Mouse (Mus musculus) kidney, adult 2 months (tissue): ENCODE results near the gene Mrps18a. TPM values are rescaled to one million over a fixed set of nuclear protein-coding genes. Genes with fewer than 3 reads are reported as not detected.
A peak's percentile ranks its signal among the peaks of the same experiment; 100 is the strongest.

ENCODE experiments used
- DNase-seq: peaks from one replicate; pipeline ENCODE4 v3.0.0; 2021
- H3K27ac ChIP-seq: fragments of 200-500 bp; 2 replicates; pipeline ENCODE4 v1.5.1; 2012; ENCODE audit warnings: low read depth, low read length, control low read depth, inconsistent platforms; ENCODE audit not compliant: insufficient read depth
- H3K27me3 ChIP-seq: fragments of 200-500 bp; replicated peaks from 2 replicates; pipeline ENCODE4 v1.6.1; 2012; ENCODE audit warnings: mild to moderate bottlenecking, moderate library complexity, low read length, inconsistent platforms; ENCODE audit not compliant: control insufficient read depth, insufficient read depth
- H3K36me3 ChIP-seq: fragments of 200-500 bp; 2 replicates; pipeline ENCODE4 v1.6.1; 2012; ENCODE audit warnings: mild to moderate bottlenecking, moderate library complexity, low read length, inconsistent platforms; ENCODE audit not compliant: control insufficient read depth, insufficient read depth
- H3K4me1 ChIP-seq: fragments of 200-500 bp; 2 replicates; pipeline ENCODE4 v1.6.1; 2011; ENCODE audit warnings: low read length; ENCODE audit not compliant: control insufficient read depth, insufficient read depth
- H3K4me3 ChIP-seq: fragments of 200-500 bp; 2 replicates; pipeline ENCODE4 v1.5.1; 2011; ENCODE audit warnings: mild to moderate bottlenecking, low read depth, low read length, control low read depth; ENCODE audit not compliant: insufficient read depth
- CTCF ChIP-seq: fragments of 200-500 bp; conservative IDR thresholded peaks from 2 replicates; pipeline ENCODE4 v1.5.1; 2011; ENCODE audit warnings: low read depth, mild to moderate bottlenecking, control low read depth, low read length, moderate library complexity, mixed read lengths; ENCODE audit not compliant: insufficient read depth, insufficient read length
- POLR2A ChIP-seq: fragments of 200-500 bp; IDR thresholded peaks from one replicate; pipeline ENCODE4 v1.6.1; 2011; ENCODE audit warnings: low read depth, low read length, control low read depth
- WGBS: fragments of 180-500 bp; shearing (Covaris S2); methylation state at CpG from one replicate; pipeline ENCODE4 v1.1.7; 2018; 5-methylcytosine and 5-hydroxymethylcytosine counted together
- polyA plus RNA-seq: library from polyadenylated mRNA; depleted of rRNA; stranded (reverse); fragments of >200 nt; gene quantifications from 2 replicates; pipeline ENCODE4 v1.2.3, GENCODE M21; 2012

The Mrps18a gene
- polyA plus RNA-seq, 1 experiment, result 120 TPM

DNA sequence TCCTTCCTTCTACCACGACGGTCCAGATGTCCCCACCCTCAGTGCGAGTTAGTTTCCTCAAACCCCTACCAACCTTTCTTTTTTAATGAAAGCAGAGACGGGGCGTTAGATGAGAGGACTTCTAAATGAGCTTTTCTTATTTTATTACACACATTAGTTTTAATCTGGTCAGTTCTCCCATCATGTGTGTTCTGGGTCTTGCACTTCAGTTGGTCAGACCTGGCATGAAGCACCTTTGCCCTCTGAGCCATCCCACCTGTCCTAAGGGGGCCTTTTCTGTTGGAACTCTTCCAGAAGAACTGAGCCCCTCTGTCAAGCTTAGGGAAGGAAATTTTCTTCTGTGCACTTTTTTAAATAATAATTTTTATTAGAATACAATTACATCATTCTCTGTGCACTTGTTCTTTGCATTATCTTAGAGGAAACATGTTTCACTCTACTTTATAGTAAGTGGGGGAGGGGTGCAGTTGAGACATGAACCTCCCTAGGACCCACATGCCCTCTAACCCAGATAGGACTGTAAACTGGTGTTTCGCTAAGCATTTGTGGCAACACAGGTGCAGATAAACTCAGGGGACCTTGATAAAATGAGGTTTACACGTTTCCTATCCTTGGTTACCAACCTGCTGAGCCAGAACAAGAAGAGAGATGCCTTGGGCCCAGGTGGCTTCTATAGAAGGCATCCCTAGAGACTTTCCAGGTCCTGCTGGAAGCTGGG, 36.2 kb upstream of the Mrps18a start:
- TF ChIP-seq CTCF (no peak), POLR2A (no peak)
- WGBS, result 43% methylated on average over 7 of the region's 7 CpGs
- no peak overlapping the region for H3K27ac ChIP-seq
- no peak overlapping the region for H3K4me3 ChIP-seq
- H3K4me1 ChIP-seq, result no peaks in the 10 kb centered on the region
- DNase-seq, result no peak
- no peaks in the 10 kb centered on the region for H3K27me3 ChIP-seq
- H3K36me3 ChIP-seq, result no peaks in the 10 kb centered on the region

DNA sequence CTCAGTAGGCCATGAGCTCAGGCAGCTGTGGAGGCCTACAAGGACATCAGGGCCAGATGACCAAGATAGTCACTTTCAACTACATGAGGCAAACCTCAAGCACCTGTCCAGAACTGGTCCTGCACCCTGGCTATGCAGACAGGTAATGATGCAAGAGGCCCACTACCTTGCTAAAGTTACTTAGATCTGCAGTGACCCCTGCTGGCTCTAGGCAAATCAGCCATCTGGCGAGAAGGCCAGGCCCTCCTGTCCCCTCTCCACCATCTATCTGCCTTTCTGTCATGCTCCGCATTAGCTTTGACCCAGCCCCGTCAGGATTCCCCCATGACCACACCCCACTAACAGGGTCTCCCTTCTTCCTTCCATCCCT, 35.7 kb upstream of the Mrps18a start:
- no peaks in the 10 kb centered on the region for H3K27me3 ChIP-seq
- H3K4me1 ChIP-seq, result no peaks in the 10 kb centered on the region
- DNase-seq, result peak; percentile 37
- H3K27ac ChIP-seq, result no peak overlapping the region
- 77% methylated on average over 3 of the region's 3 CpGs for WGBS
- H3K4me3 ChIP-seq, result no peak overlapping the region
- no peaks in the 10 kb centered on the region for H3K36me3 ChIP-seq
- TF ChIP-seq POLR2A (no peak), CTCF (peak; percentile 70)

DNA sequence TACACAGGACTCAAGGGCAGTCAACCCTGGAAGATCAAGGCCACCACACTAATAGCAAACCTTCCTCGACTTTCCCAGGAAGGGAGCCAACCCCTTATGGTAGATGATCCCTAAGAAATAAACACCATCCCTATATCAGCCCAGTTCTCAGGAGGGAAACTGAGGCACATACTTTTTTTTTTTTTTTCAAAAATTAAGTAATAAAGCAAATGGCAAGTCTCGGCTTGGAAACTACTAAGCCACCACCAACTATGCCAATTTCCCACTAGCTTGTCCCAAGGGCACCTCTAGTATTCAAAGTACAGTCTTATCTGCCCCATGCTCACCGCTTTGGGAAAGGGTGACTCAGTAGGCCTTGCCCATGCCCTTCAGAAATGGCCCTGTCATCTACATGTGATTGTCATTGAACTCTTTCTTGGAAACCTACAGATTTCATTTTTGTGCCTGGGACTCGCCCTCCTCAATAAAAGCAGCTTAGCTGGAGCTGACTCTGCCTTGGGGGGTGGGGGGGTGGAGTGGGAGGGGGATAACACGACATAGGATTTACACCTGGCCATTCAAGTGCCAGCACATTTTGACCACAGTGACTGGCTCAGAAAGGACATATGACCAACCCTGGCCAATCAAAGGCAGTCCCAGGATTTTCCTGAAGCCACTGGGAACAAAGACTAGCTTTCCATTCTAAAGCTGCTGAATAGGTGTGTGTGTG, 35.1 kb upstream of the Mrps18a start:
- Histone ChIP-seq H3K4me3 (no peak overlapping the region), H3K4me1 (no peaks in the 10 kb centered on the region), H3K27ac (no peak overlapping the region), H3K27me3 (no peaks in the 10 kb centered on the region), H3K36me3 (no peaks in the 10 kb centered on the region)
- DNase-seq, result no peak
- no peak for TF ChIP-seq POLR2A
- TF ChIP-seq CTCF, result no peak
- 69% methylated on average over 5 of the region's 5 CpGs for WGBS

DNA sequence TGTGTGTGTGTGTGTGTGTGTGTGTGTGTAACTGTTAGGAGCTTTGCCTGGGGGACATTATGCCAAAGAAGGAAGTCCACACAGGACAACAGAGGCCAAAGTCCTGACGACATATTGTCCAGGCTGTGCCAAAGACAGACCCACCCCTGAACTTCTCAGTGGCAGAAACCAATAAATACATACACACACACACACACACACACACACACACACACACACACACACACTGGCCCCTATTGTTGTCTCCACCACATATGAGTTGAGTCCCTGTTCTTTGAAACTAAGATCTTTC, 34.6 kb upstream of the Mrps18a start:
- 50% methylated on average over 1 of the region's 1 CpGs for WGBS
- DNase-seq, result no peak
- no peaks in the 10 kb centered on the region for H3K4me1 ChIP-seq
- no peak for TF ChIP-seq CTCF
- no peak for TF ChIP-seq POLR2A
- no peak overlapping the region for H3K27ac ChIP-seq
- no peaks in the 10 kb centered on the region for H3K27me3 ChIP-seq
- no peaks in the 10 kb centered on the region for H3K36me3 ChIP-seq
- no peak overlapping the region for H3K4me3 ChIP-seq

DNA sequence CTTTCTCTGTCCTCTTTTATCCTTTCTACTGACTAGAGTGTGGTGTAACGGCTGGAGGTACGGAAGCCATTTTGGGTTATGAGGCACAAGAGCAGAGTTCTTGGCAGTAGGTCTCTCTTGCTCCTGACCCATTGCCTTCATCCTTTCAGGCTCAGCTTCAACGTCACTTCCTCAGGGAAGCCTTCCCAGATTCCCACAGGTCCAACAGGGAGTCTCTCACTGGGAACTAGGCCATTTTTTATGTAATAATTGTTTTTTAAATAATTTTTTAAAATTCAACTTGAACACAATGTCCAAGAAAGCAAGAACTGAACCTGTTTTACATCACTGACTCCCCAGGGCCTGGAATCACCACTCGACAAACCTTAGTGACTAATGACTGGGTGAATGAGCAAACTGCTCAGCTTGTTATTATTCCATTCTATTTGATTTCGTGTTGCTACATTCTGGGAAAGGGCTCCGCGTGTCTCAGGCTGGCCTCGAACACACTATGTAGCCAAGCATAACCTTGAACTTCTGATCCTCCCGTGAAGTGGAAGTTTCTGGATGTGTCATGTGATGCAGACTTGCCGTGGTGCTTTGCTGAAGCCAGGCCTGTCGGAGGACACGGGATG, 32.8 kb upstream of the Mrps18a start:
- Histone ChIP-seq H3K27ac (no peak overlapping the region), H3K36me3 (no peaks in the 10 kb centered on the region), H3K27me3 (no peaks in the 10 kb centered on the region), H3K4me3 (no peak overlapping the region), H3K4me1 (no peaks in the 10 kb centered on the region)
- TF ChIP-seq CTCF, result no peak
- no peak for TF ChIP-seq POLR2A
- no peak for DNase-seq
- 89% methylated on average over 12 of the region's 12 CpGs for whole genome bisulfite sequencing

DNA sequence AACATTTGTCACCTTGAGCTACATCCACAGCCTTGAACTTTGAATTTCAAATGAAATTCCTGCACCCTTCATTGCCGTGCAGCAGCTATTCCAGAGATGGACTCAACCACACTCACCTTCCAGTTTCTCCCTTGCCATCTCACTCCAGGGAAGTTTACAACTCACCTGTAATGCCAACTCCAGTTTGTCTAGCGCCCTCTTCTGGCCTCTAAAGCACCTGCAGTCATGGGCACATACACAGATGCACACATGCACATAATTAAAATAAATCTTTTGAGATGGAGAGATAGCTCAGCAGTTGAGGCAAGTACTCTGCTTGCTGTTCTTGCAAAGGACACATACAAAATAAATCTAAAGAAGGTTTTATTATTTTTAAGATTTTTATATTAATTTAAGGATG, 31.7 kb upstream of the Mrps18a start:
- DNase-seq, result no peak
- H3K4me1 ChIP-seq, result no peaks in the 10 kb centered on the region
- no peaks in the 10 kb centered on the region for H3K27me3 ChIP-seq
- no peak overlapping the region for H3K27ac ChIP-seq
- H3K4me3 ChIP-seq, result no peak overlapping the region
- WGBS, result 72% methylated on average over 2 of the region's 2 CpGs
- TF ChIP-seq POLR2A (no peak), CTCF (no peak)
- H3K36me3 ChIP-seq, result no peaks in the 10 kb centered on the region

DNA sequence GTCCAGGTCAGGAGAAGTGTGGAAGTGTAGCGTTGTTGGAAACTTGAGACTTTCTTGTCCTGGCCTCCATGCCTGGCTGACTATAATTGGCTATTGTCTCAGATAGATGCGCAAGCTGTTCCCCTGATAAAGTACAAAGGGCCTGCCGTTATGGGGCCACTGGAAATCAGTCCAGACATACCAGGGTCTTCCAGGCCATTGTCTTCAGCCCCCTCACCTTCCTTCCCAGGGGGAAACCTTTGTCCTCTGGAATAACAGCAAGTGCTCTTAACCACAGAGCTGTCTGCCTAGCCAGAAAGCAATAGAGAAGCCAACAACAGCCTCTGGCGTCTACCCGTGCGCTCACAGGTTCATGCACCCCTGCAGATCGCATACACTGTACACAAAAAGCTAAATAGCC, 30.4 kb upstream of the Mrps18a start:
- Histone ChIP-seq H3K36me3 (no peaks in the 10 kb centered on the region), H3K4me1 (no peaks in the 10 kb centered on the region), H3K27ac (no peak overlapping the region), H3K4me3 (no peak overlapping the region), H3K27me3 (no peaks in the 10 kb centered on the region)
- TF ChIP-seq POLR2A, result no peak
- no peak for TF ChIP-seq CTCF
- no peak for DNase-seq
- WGBS, result 75% methylated on average over 7 of the region's 7 CpGs
